Mouse (Mus musculus): ENCODE data around the gene Got1.
A peak's percentile ranks its signal among the peaks of the same experiment; 100 is the strongest.

DNA sequence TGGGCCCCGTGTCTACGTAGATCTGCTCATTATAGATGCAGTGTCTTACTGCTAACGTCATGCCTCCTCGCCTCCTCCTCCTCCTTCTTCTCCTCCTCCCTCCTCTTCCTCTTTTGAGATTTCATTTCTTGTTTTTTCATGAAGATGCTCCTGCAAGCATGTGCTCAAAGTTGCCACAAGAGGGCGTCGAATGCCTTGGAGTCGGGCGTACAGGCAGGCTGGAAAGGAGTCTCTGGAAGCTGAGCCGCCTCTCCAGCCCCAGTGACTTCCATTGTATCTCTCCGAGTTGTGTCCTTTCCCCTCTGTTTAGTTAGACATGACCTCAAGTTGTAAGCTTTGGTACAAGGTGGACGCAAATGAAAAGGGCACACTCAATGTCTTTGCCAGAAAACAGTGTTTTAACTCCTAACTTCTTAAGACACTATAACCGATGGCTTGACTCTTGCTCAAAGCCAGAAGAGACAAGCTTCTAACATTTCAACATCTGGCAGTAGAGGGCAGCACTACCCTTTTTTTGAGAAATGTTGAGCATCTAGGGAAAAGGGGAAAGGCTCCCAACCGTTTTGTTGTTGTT, 5.9 kb upstream of the Got1 start:
- TF ChIP-seq CTCF (conservative IDR thresholded peaks at IDR 0.05 in 1 of 2, IDR thresholded peaks at IDR 0.05 in 1 of 2; ENCODE audit: low read depth in 2 of 2, low read length in 2 of 2) (peak; percentile 51 to 84), ZC3H11A (IDR thresholded peaks at IDR 0.05; ENCODE audit: low read depth, low read length) (no peak), KAT2A (IDR thresholded peaks at IDR 0.05; ENCODE audit: insufficient replicate concordance, low read length) (no peak), POLR2A (IDR thresholded peaks at IDR 0.05; ENCODE audit: low read depth, low read length) (no peak), MYC (IDR thresholded peaks at IDR 0.05; ENCODE audit: low read depth, low read length) (peak; percentile 80), EP300 (IDR thresholded peaks at IDR 0.05; ENCODE audit: low read length) (0 out of 2 replicates have a peak, but pooled peaks have one; percentile 35), USF1 (IDR thresholded peaks at IDR 0.05; ENCODE audit: low read depth, low read length) (no peak), RCOR1 (conservative IDR thresholded peaks at IDR 0.05; ENCODE audit: low read depth, low read length) (no peak), POLR2AphosphoS2 (IDR thresholded peaks at IDR 0.05; ENCODE audit: low read depth, low read length) (no peak), ZNF384 (IDR thresholded peaks at IDR 0.05; ENCODE audit: low read depth, low read length) (peak; percentile 71), HCFC1 (IDR thresholded peaks at IDR 0.05; ENCODE audit: low read depth, low read length) (no peak; the same call in 1 of the 2 replicates), TCF12 (IDR thresholded peaks at IDR 0.05; ENCODE audit: low read depth, low read length) (no peak), UBTF (IDR thresholded peaks at IDR 0.05; ENCODE audit: low read depth, low read length) (peak; percentile 48; the same call in 1 of the 2 replicates)
